Mouse (Mus musculus): ENCODE results near the gene Rhno1. TPM values are rescaled to one million over a fixed set of nuclear protein-coding genes. Genes with fewer than 3 reads are reported as not detected.

The Rhno1 gene
- total and polyA plus RNA-seq, 3 experiments: 18.5 to 60.0 (median 28.7) TPM

- no peak for TF ChIP-seq POLR2AphosphoS2 (IDR thresholded peaks at IDR 0.05; ENCODE audit: low read depth, low read length)
These were observed 35.0 kb upstream of the Rhno1 start (continued) for GRCm38 (mm10) chr6:128397574-128398261.

- Histone ChIP-seq H3K9me3 (replicated peaks; ENCODE audit: low read length) (no peaks in the 10 kb centered on the region), H3K9ac (ENCODE audit: insufficient read depth, low read depth) (no peak overlapping the region), H3K4me3 (replicated peaks in 1 of 3; ENCODE audit: low read depth in 2 of 3, low read length in 2 of 3, poor library complexity in 1 of 3) (no peak overlapping the region), H3K79me2 (replicated peaks; ENCODE audit: control insufficient read depth, extremely low read depth, insufficient read depth, poor library complexity, severe bottlenecking) (no peaks in the 10 kb centered on the region), H3K27ac (ENCODE audit: insufficient read depth, low read depth) (no peak overlapping the region), H3K4me2 (ENCODE audit: insufficient read depth, low read depth, poor library complexity, severe bottlenecking) (no peak overlapping the region), H3K27me3 (replicated peaks) (no peaks in the 10 kb centered on the region), H3K36me3 (replicated peaks in 1 of 2; ENCODE audit: control insufficient read depth in 1 of 2, insufficient read depth in 1 of 2, low read length in 1 of 2) (no peaks in the 10 kb centered on the region), H3K4me1 (ENCODE audit: control insufficient read depth in 1 of 2, insufficient read depth in 2 of 2) (no peaks in the 10 kb centered on the region)
- in situ Hi-C loops (cut with MboI; ENCODE audit: low pct_ligation_motif_present, low pct_unique_long_range_greater_than_20kb, low sequenced_read_pairs) (no loop called here), dilution Hi-C loops (cut with MboI; ENCODE audit: extremely low pct_ligation_motif_present, extremely low pct_unique_long_range_greater_than_20kb, low sequenced_read_pairs) (no loop called here)
- DNase-seq (ENCODE audit: extremely low read depth): no peak
- no peak for TF ChIP-seq SIN3A (IDR thresholded peaks at IDR 0.05; ENCODE audit: low read length)
- no peak for TF ChIP-seq GABPA (IDR thresholded peaks at IDR 0.05; ENCODE audit: insufficient replicate concordance, low read depth, low read length)
- no peak for TF ChIP-seq USF2 (conservative IDR thresholded peaks at IDR 0.05; ENCODE audit: low read depth, low read length)
- no peak for TF ChIP-seq KAT2A (IDR thresholded peaks at IDR 0.05; ENCODE audit: insufficient replicate concordance, low read length)
- no peak for TF ChIP-seq NELFE (IDR thresholded peaks at IDR 0.05; ENCODE audit: low read depth, low read length)
- no peak for TF ChIP-seq ZKSCAN1 (IDR thresholded peaks at IDR 0.05; ENCODE audit: borderline replicate concordance, low read depth, low read length)
- TF ChIP-seq CHD1 (IDR thresholded peaks at IDR 0.05; ENCODE audit: low read depth, low read length): no peak
- TF ChIP-seq MAZ (IDR thresholded peaks at IDR 0.05; ENCODE audit: low read depth, low read length): no peak
- TF ChIP-seq E2F4 (IDR thresholded peaks at IDR 0.05; ENCODE audit: insufficient replicate concordance, low read depth, low read length): no peak
These were observed 28.0 kb upstream of the Rhno1 start for GRCm38 (mm10) chr6:128390683-128391082.

GRCm38 (mm10) chr6:128389185-128389584, 26.5 kb upstream of the Rhno1 start:
- TF ChIP-seq E2F4 (IDR thresholded peaks at IDR 0.05; ENCODE audit: insufficient replicate concordance, low read depth, low read length) (no peak), JUN (IDR thresholded peaks at IDR 0.05; ENCODE audit: insufficient read depth, low read depth, low read length) (no peak), MAZ (IDR thresholded peaks at IDR 0.05; ENCODE audit: low read depth, low read length) (no peak), ELF1 (IDR thresholded peaks at IDR 0.05; ENCODE audit: low read depth, low read length) (no peak), USF2 (conservative IDR thresholded peaks at IDR 0.05; ENCODE audit: low read depth, low read length) (no peak)
- dilution Hi-C loops (cut with MboI; ENCODE audit: extremely low pct_ligation_motif_present, extremely low pct_unique_long_range_greater_than_20kb, low sequenced_read_pairs): no loop called here

More at GRCm38 (mm10) chr6:128389185-128389584, 26.5 kb upstream of the Rhno1 start:
- no peak for DNase-seq (ENCODE audit: extremely low read depth)
- H3K79me2 ChIP-seq (replicated peaks; ENCODE audit: control insufficient read depth, extremely low read depth, insufficient read depth, poor library complexity, severe bottlenecking): no peaks in the 10 kb centered on the region
- H3K36me3 ChIP-seq (replicated peaks in 1 of 2; ENCODE audit: control insufficient read depth in 1 of 2, insufficient read depth in 1 of 2, low read length in 1 of 2): no peaks in the 10 kb centered on the region
- H3K27ac ChIP-seq (ENCODE audit: insufficient read depth, low read depth): no peak overlapping the region
- in situ Hi-C loops (cut with MboI; ENCODE audit: low pct_ligation_motif_present, low pct_unique_long_range_greater_than_20kb, low sequenced_read_pairs): no loop called here
- H3K4me2 ChIP-seq (ENCODE audit: insufficient read depth, low read depth, poor library complexity, severe bottlenecking): no peak overlapping the region
- no peak overlapping the region for H3K9ac ChIP-seq (ENCODE audit: insufficient read depth, low read depth)
- H3K27me3 ChIP-seq (replicated peaks): no peaks in the 10 kb centered on the region
- H3K4me1 ChIP-seq (ENCODE audit: control insufficient read depth in 1 of 2, insufficient read depth in 2 of 2): peaks cover 0 to 4% of the 10 kb centered on the region in 2 experiments; a peak in 1 of 4 replicates
- H3K9me3 ChIP-seq (replicated peaks; ENCODE audit: low read length): no peaks in the 10 kb centered on the region
- no peak overlapping the region for H3K4me3 ChIP-seq (replicated peaks in 1 of 3; ENCODE audit: low read depth in 2 of 3, low read length in 2 of 3, poor library complexity in 1 of 3)

All from CH12.LX (cell line).